Mouse (Mus musculus): ENCODE results near the gene Olfr466. TPM values are rescaled to one million over a fixed set of nuclear protein-coding genes. Genes with fewer than 3 reads are reported as not detected.

Olfr466 gene
- polyA plus RNA-seq, 1 experiment from 2014 or later: not detected

GRCm38 (mm10) chr13:65137789-65138188 lies 12.3 kb upstream of the Olfr466 start, which contains the start of gene Olfr465-ps1:
Gene Olfr465-ps1 (plus strand): TSS chr13:65138089.
- H3K9me3 ChIP-seq (ENCODE audit: control insufficient read depth, low read length): peaks cover 4% of the 10 kb centered on the region; the same call in 1 of the 2 replicates
- no peak within 1 kb of the TSS for H3K9ac ChIP-seq (ENCODE audit: low read length)
- no peak for ATAC-seq (ENCODE audit: low read depth)
- H3K27ac ChIP-seq (ENCODE audit: low read length): no peak within 1 kb of the TSS
- H3K27me3 ChIP-seq (ENCODE audit: control insufficient read depth, insufficient read depth, low read depth, low read length): no peaks in the 10 kb centered on the region
- WGBS: 76% methylated on average over 4 of the region's 4 CpGs
- H3K4me3 ChIP-seq (ENCODE audit: low read length): no peak within 1 kb of the TSS
- no peak within 1 kb of the TSS for H3K4me2 ChIP-seq (ENCODE audit: low read depth, low read length)
- no peaks in the 10 kb centered on the region for H3K36me3 ChIP-seq (ENCODE audit: control insufficient read depth, insufficient read depth, low read length)
- no peaks in the 10 kb centered on the region for H3K4me1 ChIP-seq (replicated peaks; ENCODE audit: control insufficient read depth, insufficient read depth, low read length)

GRCm38 (mm10) chr13:65174102-65174501 lies 24.1 kb downstream of the Olfr466 start:
- no peak for ATAC-seq (ENCODE audit: low read depth)
- whole genome bisulfite sequencing: 80% methylated on average over 3 of the region's 3 CpGs
- H3K4me1 ChIP-seq (replicated peaks; ENCODE audit: control insufficient read depth, insufficient read depth, low read length): no peaks in the 10 kb centered on the region

GRCm38 (mm10) chr13:65175734-65176471 lies 25.9 kb downstream of the Olfr466 start:
- Histone ChIP-seq H3K4me1 (replicated peaks; ENCODE audit: control insufficient read depth, insufficient read depth, low read length) (no peaks in the 10 kb centered on the region), H3K27ac (ENCODE audit: low read length) (no peak overlapping the region), H3K27me3 (ENCODE audit: control insufficient read depth, insufficient read depth, low read depth, low read length) (no peaks in the 10 kb centered on the region), H3K9ac (ENCODE audit: low read length) (no peak overlapping the region), H3K36me3 (ENCODE audit: control insufficient read depth, insufficient read depth, low read length) (no peaks in the 10 kb centered on the region), H3K9me3 (ENCODE audit: control insufficient read depth, low read length) (no peaks in the 10 kb centered on the region), H3K4me2 (ENCODE audit: low read depth, low read length) (peak overlapping the region; percentile 23; the same call in 1 of the 2 replicates), H3K4me3 (ENCODE audit: low read length) (no peak overlapping the region)
- 19% methylated on average over 44 of the region's 46 CpGs for WGBS
- peak; percentile 23; the same call in 1 of the 2 replicates for ATAC-seq (ENCODE audit: low read depth)

More at GRCm38 (mm10) chr13:65174102-65174501, 24.1 kb downstream of the Olfr466 start:
- Histone ChIP-seq H3K27ac (ENCODE audit: low read length) (no peak overlapping the region), H3K4me2 (ENCODE audit: low read depth, low read length) (no peak overlapping the region), H3K9me3 (ENCODE audit: control insufficient read depth, low read length) (no peaks in the 10 kb centered on the region), H3K4me3 (ENCODE audit: low read length) (no peak overlapping the region), H3K9ac (ENCODE audit: low read length) (no peak overlapping the region), H3K27me3 (ENCODE audit: control insufficient read depth, insufficient read depth, low read depth, low read length) (no peaks in the 10 kb centered on the region), H3K36me3 (ENCODE audit: control insufficient read depth, insufficient read depth, low read length) (no peaks in the 10 kb centered on the region)

- 51% methylated on average over 15 of the region's 15 CpGs for WGBS
- no peaks in the 10 kb centered on the region for H3K4me1 ChIP-seq (replicated peaks; ENCODE audit: control insufficient read depth, insufficient read depth, low read length)
- H3K9me3 ChIP-seq (ENCODE audit: control insufficient read depth, low read length): no peaks in the 10 kb centered on the region
- H3K36me3 ChIP-seq (ENCODE audit: control insufficient read depth, insufficient read depth, low read length): no peaks in the 10 kb centered on the region
- no peak overlapping the region for H3K9ac ChIP-seq (ENCODE audit: low read length)
- H3K27me3 ChIP-seq (ENCODE audit: control insufficient read depth, insufficient read depth, low read depth, low read length): no peaks in the 10 kb centered on the region
- H3K27ac ChIP-seq (ENCODE audit: low read length): no peak overlapping the region
- H3K4me3 ChIP-seq (ENCODE audit: low read length): no peak overlapping the region
- no peak overlapping the region for H3K4me2 ChIP-seq (ENCODE audit: low read depth, low read length)
- no peak for ATAC-seq (ENCODE audit: low read depth)
These were observed 26.5 kb downstream of the Olfr466 start for GRCm38 (mm10) chr13:65176472-65177091.

- no peaks in the 10 kb centered on the region for H3K27me3 ChIP-seq (ENCODE audit: control insufficient read depth, insufficient read depth, low read depth, low read length)
- no peak overlapping the region for H3K27ac ChIP-seq (ENCODE audit: low read length)
- H3K4me2 ChIP-seq (ENCODE audit: low read depth, low read length): no peak overlapping the region
- no peaks in the 10 kb centered on the region for H3K36me3 ChIP-seq (ENCODE audit: control insufficient read depth, insufficient read depth, low read length)
- H3K9me3 ChIP-seq (ENCODE audit: control insufficient read depth, low read length): no peaks in the 10 kb centered on the region
- no peak overlapping the region for H3K9ac ChIP-seq (ENCODE audit: low read length)
- H3K4me1 ChIP-seq (replicated peaks; ENCODE audit: control insufficient read depth, insufficient read depth, low read length): no peaks in the 10 kb centered on the region
- 65% methylated on average over 1 of the region's 1 CpGs for WGBS
- H3K4me3 ChIP-seq (ENCODE audit: low read length): no peak overlapping the region
- ATAC-seq (ENCODE audit: low read depth): no peak
These were observed 50.6 kb downstream of the Olfr466 start for GRCm38 (mm10) chr13:65200667-65201066.

Other genes with a start within 250 kb of the Olfr466 start
- gene Cntnap3, start 246.3 kb upstream of the Olfr466 start, polyA plus RNA-seq (2015; fragmentation: Nextera tagmentation; extraction: Ambion mirVana): 0.03 and 0.04 TPM in 2 replicates
- not detected in 2 replicates for gene Spata31, start 232.8 kb upstream of the Olfr466 start, polyA plus RNA-seq (2015; fragmentation: Nextera tagmentation; extraction: Ambion mirVana)
- not detected in 2 replicates for gene Spata31d1c, start 117.2 kb upstream of the Olfr466 start, polyA plus RNA-seq (2015; fragmentation: Nextera tagmentation; extraction: Ambion mirVana)
- gene Prss47, start 97.5 kb upstream of the Olfr466 start, polyA plus RNA-seq (2015; fragmentation: Nextera tagmentation; extraction: Ambion mirVana): not detected in 2 replicates
- 53.8 and 56.0 TPM in 2 replicates for gene Mfsd14b, start 37.3 kb upstream of the Olfr466 start, polyA plus RNA-seq (2015; fragmentation: Nextera tagmentation; extraction: Ambion mirVana)
- not detected in 2 replicates for gene Olfr465-ps1, start 12.2 kb upstream of the Olfr466 start, polyA plus RNA-seq (2015; fragmentation: Nextera tagmentation; extraction: Ambion mirVana)
- gene Nlrp4f, start 55.7 kb downstream of the Olfr466 start, polyA plus RNA-seq (2015; fragmentation: Nextera tagmentation; extraction: Ambion mirVana): not detected in 2 replicates
- gene Gm10775, start 109.3 kb downstream of the Olfr466 start, polyA plus RNA-seq (2015; fragmentation: Nextera tagmentation; extraction: Ambion mirVana): not detected in 2 replicates
- gene Zfp369, start 128.6 kb downstream of the Olfr466 start, polyA plus RNA-seq (2015; fragmentation: Nextera tagmentation; extraction: Ambion mirVana): 9.9 and 10.9 TPM in 2 replicates

Measured in lung, embryonic 16.5 days (tissue).